Mouse (Mus musculus): ENCODE data around the gene Sorbs2. TPM values are rescaled to one million over a fixed set of nuclear protein-coding genes. Genes with fewer than 3 reads are reported as not detected.
A peak's percentile ranks its signal among the peaks of the same experiment; 100 is the strongest.
"Not testable (repeated sequence)": the region's sequence is repeated elsewhere in the genome, so short reads cannot be mapped to it uniquely, and the experiment has no call there.

Gene Sorbs2
- total RNA-seq, 4 experiments from 2014 or later = 263 to 309 (median 284) TPM

GRCm38 (mm10) chr8:45829985-45830548, 322.5 kb downstream of the Sorbs2 start:
- DNase-seq (ENCODE audit: low spot score in 2 of 2) = no peak

GRCm38 (mm10) chr8:45833896-45834295, 326.3 kb downstream of the Sorbs2 start:
- DNase-seq (ENCODE audit: low spot score in 2 of 2) = no peak

GRCm38 (mm10) chr8:45843306-45843705, 335.7 kb downstream of the Sorbs2 start:
- no peak for DNase-seq (ENCODE audit: low spot score in 2 of 2)

- DNase-seq (ENCODE audit: low spot score in 2 of 2) = peak; percentile 25 to 75
Observed at GRCm38 (mm10) chr8:45844097-45844885, 336.7 kb downstream of the Sorbs2 start.

- DNase-seq (ENCODE audit: low spot score in 2 of 2) = peak in 1 of 2 experiments; percentile 14
Observed at GRCm38 (mm10) chr8:45844911-45845481, 337.4 kb downstream of the Sorbs2 start.

- no peak for DNase-seq (ENCODE audit: low spot score in 2 of 2)
Observed at GRCm38 (mm10) chr8:45845906-45846305, 338.3 kb downstream of the Sorbs2 start.

GRCm38 (mm10) chr8:45855118-45855517, 347.5 kb downstream of the Sorbs2 start:
- DNase-seq (ENCODE audit: low spot score in 2 of 2) = no peak

- DNase-seq (ENCODE audit: low spot score in 2 of 2) = no peak
Observed at GRCm38 (mm10) chr8:45857734-45858133, 350.1 kb downstream of the Sorbs2 start.

- no peak for DNase-seq (ENCODE audit: low spot score in 2 of 2)
Observed at GRCm38 (mm10) chr8:45858391-45858790, 350.8 kb downstream of the Sorbs2 start.

- not testable (repeated sequence) for DNase-seq (ENCODE audit: low spot score in 2 of 2)
Observed at GRCm38 (mm10) chr8:45871587-45871986, 364.0 kb downstream of the Sorbs2 start.

- DNase-seq (ENCODE audit: low spot score in 2 of 2) = no peak
Observed at GRCm38 (mm10) chr8:45872077-45872476, 364.5 kb downstream of the Sorbs2 start.

- peak; percentile 30 to 35 for DNase-seq (ENCODE audit: low spot score in 2 of 2)
Observed at GRCm38 (mm10) chr8:45874945-45875626, 367.5 kb downstream of the Sorbs2 start.

GRCm38 (mm10) chr8:45876397-45876796, 368.8 kb downstream of the Sorbs2 start:
- DNase-seq (ENCODE audit: low spot score in 2 of 2) = no peak

Other genes starting within 250 kb of the Sorbs2 start
- gene F11, start 245.8 kb upstream of the Sorbs2 start, total RNA-seq (2022) = not detected
- under 1 TPM in 1 of 4 experiments, not detected in 3; 0.09 TPM for gene Klkb1, start 212.9 kb upstream of the Sorbs2 start, total RNA-seq (2022)
- under 1 TPM in 1 of 4 experiments, not detected in 3; 0.13 TPM for gene Gm45753, start 199.3 kb upstream of the Sorbs2 start, total RNA-seq (2022)
- gene Cyp4v3, start 174.6 kb upstream of the Sorbs2 start, total RNA-seq (2022) = 1 to 10 TPM; 7.4 to 9.7 (median 8.2) TPM
- gene Fam149a, start 125.5 kb upstream of the Sorbs2 start, total RNA-seq (2022) = 10 to 100 TPM; 20.6 to 24.4 (median 22.1) TPM
- gene Tlr3, start 96.7 kb upstream of the Sorbs2 start, total RNA-seq (2022) = 10 to 100 TPM in 3 of 4 experiments, 1 to 10 TPM in 1; 8.7 to 11.8 (median 10.8) TPM